Mouse (Mus musculus): ENCODE measurements around the gene Tgm2. TPM values are rescaled to one million over a fixed set of nuclear protein-coding genes. Genes with fewer than 3 reads are reported as not detected.

Gene Tgm2
- polyA plus RNA-seq, 1 experiment from 2014 or later = 123 TPM

- Histone ChIP-seq H3K9ac (ENCODE audit: low read length) (no peak overlapping the region), H3K4me1 (ENCODE audit: control insufficient read depth, insufficient read depth, low read length) (peaks cover 16% of the 10 kb centered on the region), H3K27me3 (ENCODE audit: control insufficient read depth, insufficient read depth, low read length) (no peaks in the 10 kb centered on the region), H3K36me3 (ENCODE audit: control insufficient read depth, insufficient read depth, low read length) (no peaks in the 10 kb centered on the region), H3K9me3 (replicated peaks; ENCODE audit: control insufficient read depth, low read length) (0 out of 2 replicates have a peak, but pooled peaks cover 3% of the 10 kb centered on the region), H3K4me2 (ENCODE audit: low read depth, low read length) (no peak overlapping the region), H3K4me3 (replicated peaks; ENCODE audit: low read length) (no peak overlapping the region), H3K27ac (ENCODE audit: low read length) (no peak overlapping the region)
- ATAC-seq (ENCODE audit: insufficient read depth, low FRiP score) = no peak
- WGBS = 49% methylated on average over 9 of the region's 9 CpGs
These were observed 34.6 kb upstream of the Tgm2 start for GRCm38 (mm10) chr2:158180797-158181196.

DNA sequence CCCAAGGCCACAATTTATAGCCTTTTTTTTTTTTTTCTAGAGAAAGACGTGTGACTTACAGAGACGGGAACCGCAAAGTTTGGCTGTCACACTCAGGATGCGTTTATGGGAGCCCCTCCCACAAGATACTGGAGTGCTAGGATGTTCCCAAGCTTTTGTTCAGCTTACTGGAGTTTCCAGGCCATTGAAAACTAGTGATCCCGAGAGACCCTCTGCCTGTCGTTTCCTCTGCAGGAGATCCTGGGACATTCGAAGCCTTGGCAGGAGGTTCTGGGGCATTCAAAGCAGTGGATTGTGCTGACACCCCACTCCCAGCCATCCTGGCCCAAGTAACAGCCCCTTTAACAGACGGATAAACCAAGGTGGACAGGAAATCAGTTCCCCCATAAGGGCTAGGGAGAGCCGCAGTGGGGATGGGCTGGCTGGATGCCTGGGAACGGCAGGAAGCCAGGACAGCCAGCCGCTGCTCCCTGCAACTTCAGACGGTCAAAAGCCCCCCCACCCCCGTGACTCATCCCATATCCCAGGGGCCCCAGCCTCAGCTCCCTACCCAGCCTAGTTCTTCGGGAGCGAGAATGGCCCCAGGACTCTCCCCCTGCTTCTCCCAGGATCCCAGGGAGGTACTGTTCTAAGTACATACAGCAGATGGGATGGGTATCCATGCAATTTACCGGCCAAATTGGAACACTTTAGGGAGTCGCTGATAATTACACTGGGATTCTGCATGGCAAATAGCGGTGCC is 33.3 kb upstream of the Tgm2 start:
- Histone ChIP-seq H3K4me1 (ENCODE audit: control insufficient read depth, insufficient read depth, low read length) (peaks cover 16% of the 10 kb centered on the region), H3K36me3 (ENCODE audit: control insufficient read depth, insufficient read depth, low read length) (no peaks in the 10 kb centered on the region), H3K9me3 (replicated peaks; ENCODE audit: control insufficient read depth, low read length) (0 out of 2 replicates have a peak, but pooled peaks cover 3% of the 10 kb centered on the region), H3K9ac (ENCODE audit: low read length) (peak overlapping the region; percentile 59), H3K4me2 (ENCODE audit: low read depth, low read length) (peak overlapping the region; percentile 55), H3K4me3 (replicated peaks; ENCODE audit: low read length) (peak overlapping the region; percentile 38), H3K27me3 (ENCODE audit: control insufficient read depth, insufficient read depth, low read length) (no peaks in the 10 kb centered on the region), H3K27ac (ENCODE audit: low read length) (peak overlapping the region; percentile 74)
- peak; percentile 51 for ATAC-seq (ENCODE audit: insufficient read depth, low FRiP score)
- 19% methylated on average over 18 of the region's 18 CpGs for WGBS

DNA sequence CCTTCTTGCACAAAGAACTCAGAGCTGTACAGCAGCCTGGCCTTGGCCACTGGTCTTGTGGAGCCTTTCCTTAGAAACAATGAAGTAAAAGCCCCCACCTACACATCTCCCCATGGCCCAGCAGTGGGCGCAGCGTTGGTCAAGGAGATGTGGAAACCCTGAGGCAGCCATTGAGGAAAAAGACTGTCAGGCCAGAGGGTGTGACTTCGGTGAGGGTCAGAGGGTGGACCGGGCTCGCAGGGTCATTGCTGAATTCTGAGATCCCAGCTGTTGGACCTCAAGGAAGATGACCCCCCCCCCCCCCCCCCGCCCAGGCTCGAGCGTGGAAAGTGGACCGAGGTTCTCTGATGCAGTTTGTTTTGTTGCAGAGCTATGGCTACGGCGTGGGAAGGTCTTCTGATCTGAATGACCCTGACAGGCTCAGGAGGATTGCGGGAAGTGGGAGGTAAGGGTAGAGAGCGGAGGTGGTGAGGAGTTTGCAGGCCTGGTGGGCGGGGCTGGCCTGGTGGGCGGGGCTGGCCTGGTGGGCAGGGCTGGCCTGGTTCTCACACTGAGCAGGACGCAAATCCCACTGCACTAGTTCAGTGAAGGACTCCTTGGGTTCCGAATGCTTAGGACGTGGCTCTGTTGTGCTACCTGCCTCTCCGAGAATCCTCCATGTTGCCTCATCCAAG is 32.6 kb upstream of the Tgm2 start:
- peak overlapping the region; percentile 59 for H3K9ac ChIP-seq (ENCODE audit: low read length)
- ATAC-seq (ENCODE audit: insufficient read depth, low FRiP score) = peak; percentile 87
- WGBS = 7% methylated on average over 18 of the region's 19 CpGs

GRCm38 (mm10) chr2:158178139-158178538 is 31.9 kb upstream of the Tgm2 start:
- H3K27me3 ChIP-seq (ENCODE audit: control insufficient read depth, insufficient read depth, low read length) = no peaks in the 10 kb centered on the region
- WGBS = 72% methylated on average over 4 of the region's 4 CpGs
- H3K4me2 ChIP-seq (ENCODE audit: low read depth, low read length) = no peak overlapping the region
- H3K4me3 ChIP-seq (replicated peaks; ENCODE audit: low read length) = no peak overlapping the region
- peaks cover 16% of the 10 kb centered on the region for H3K4me1 ChIP-seq (ENCODE audit: control insufficient read depth, insufficient read depth, low read length)
- H3K9me3 ChIP-seq (replicated peaks; ENCODE audit: control insufficient read depth, low read length) = 0 out of 2 replicates have a peak, but pooled peaks cover 3% of the 10 kb centered on the region
- no peak overlapping the region for H3K9ac ChIP-seq (ENCODE audit: low read length)
- no peaks in the 10 kb centered on the region for H3K36me3 ChIP-seq (ENCODE audit: control insufficient read depth, insufficient read depth, low read length)
- 0 out of 2 replicates have a peak overlapping the region, but pooled peaks have one; percentile 74 for H3K27ac ChIP-seq (ENCODE audit: low read length)
- ATAC-seq (ENCODE audit: insufficient read depth, low FRiP score) = no peak

More for the DNA sequence above, 32.6 kb upstream of the Tgm2 start:
- H3K36me3 ChIP-seq (ENCODE audit: control insufficient read depth, insufficient read depth, low read length) = no peaks in the 10 kb centered on the region
- H3K4me3 ChIP-seq (replicated peaks; ENCODE audit: low read length) = peak overlapping the region; percentile 38
- H3K27me3 ChIP-seq (ENCODE audit: control insufficient read depth, insufficient read depth, low read length) = no peaks in the 10 kb centered on the region
- H3K27ac ChIP-seq (ENCODE audit: low read length) = peak overlapping the region; percentile 74
- H3K4me1 ChIP-seq (ENCODE audit: control insufficient read depth, insufficient read depth, low read length) = peaks cover 16% of the 10 kb centered on the region
- peak overlapping the region; percentile 55 for H3K4me2 ChIP-seq (ENCODE audit: low read depth, low read length)
- H3K9me3 ChIP-seq (replicated peaks; ENCODE audit: control insufficient read depth, low read length) = 0 out of 2 replicates have a peak, but pooled peaks cover 3% of the 10 kb centered on the region

DNA sequence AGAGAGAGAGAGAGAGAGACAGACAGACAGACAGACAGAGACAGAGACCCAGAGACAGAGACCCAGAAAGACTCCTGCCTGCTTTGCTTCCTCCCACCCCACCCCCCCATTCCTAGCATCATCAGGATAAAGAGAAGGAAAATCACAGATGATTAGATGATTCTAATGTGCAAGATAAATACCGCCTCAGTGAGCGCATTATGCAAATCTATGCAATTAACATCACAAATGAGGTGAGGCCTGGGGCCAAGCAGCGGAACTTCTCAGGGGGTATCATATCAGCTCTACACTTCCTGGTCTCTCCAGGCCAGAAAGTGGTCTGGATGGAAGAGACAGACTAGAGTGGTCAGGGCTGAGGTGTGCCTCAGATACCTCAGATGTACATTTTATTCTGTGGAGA is 31.3 kb upstream of the Tgm2 start:
- Histone ChIP-seq H3K27me3 (ENCODE audit: control insufficient read depth, insufficient read depth, low read length) (no peaks in the 10 kb centered on the region), H3K4me2 (ENCODE audit: low read depth, low read length) (no peak overlapping the region), H3K36me3 (ENCODE audit: control insufficient read depth, insufficient read depth, low read length) (no peaks in the 10 kb centered on the region), H3K4me3 (replicated peaks; ENCODE audit: low read length) (no peak overlapping the region), H3K27ac (ENCODE audit: low read length) (no peak overlapping the region), H3K9me3 (replicated peaks; ENCODE audit: control insufficient read depth, low read length) (0 out of 2 replicates have a peak, but pooled peaks cover 3% of the 10 kb centered on the region), H3K4me1 (ENCODE audit: control insufficient read depth, insufficient read depth, low read length) (peaks cover 16% of the 10 kb centered on the region), H3K9ac (ENCODE audit: low read length) (no peak overlapping the region)
- WGBS = 87% methylated on average over 3 of the region's 3 CpGs
- no peak for ATAC-seq (ENCODE audit: insufficient read depth, low FRiP score)

- no peaks in the 10 kb centered on the region for H3K27me3 ChIP-seq (ENCODE audit: control insufficient read depth, insufficient read depth, low read length)
- H3K27ac ChIP-seq (ENCODE audit: low read length) = no peak overlapping the region
- no peak for ATAC-seq (ENCODE audit: insufficient read depth, low FRiP score)
- H3K9me3 ChIP-seq (replicated peaks; ENCODE audit: control insufficient read depth, low read length) = 0 out of 2 replicates have a peak, but pooled peaks cover 3% of the 10 kb centered on the region
- H3K4me1 ChIP-seq (ENCODE audit: control insufficient read depth, insufficient read depth, low read length) = peaks cover 16% of the 10 kb centered on the region
- no peak overlapping the region for H3K4me2 ChIP-seq (ENCODE audit: low read depth, low read length)
- no peaks in the 10 kb centered on the region for H3K36me3 ChIP-seq (ENCODE audit: control insufficient read depth, insufficient read depth, low read length)
- no peak overlapping the region for H3K9ac ChIP-seq (ENCODE audit: low read length)
- WGBS = 93% methylated on average over 9 of the region's 9 CpGs
- H3K4me3 ChIP-seq (replicated peaks; ENCODE audit: low read length) = no peak overlapping the region
These were observed 30.5 kb upstream of the Tgm2 start for GRCm38 (mm10) chr2:158176763-158177162.

- H3K4me2 ChIP-seq (ENCODE audit: low read depth, low read length) = no peak overlapping the region
- H3K36me3 ChIP-seq (ENCODE audit: control insufficient read depth, insufficient read depth, low read length) = no peaks in the 10 kb centered on the region
- WGBS = 55% methylated on average over 3 of the region's 3 CpGs
- peaks cover 16% of the 10 kb centered on the region for H3K4me1 ChIP-seq (ENCODE audit: control insufficient read depth, insufficient read depth, low read length)
- H3K27me3 ChIP-seq (ENCODE audit: control insufficient read depth, insufficient read depth, low read length) = no peaks in the 10 kb centered on the region
- H3K9ac ChIP-seq (ENCODE audit: low read length) = no peak overlapping the region
- no peaks in the 10 kb centered on the region for H3K9me3 ChIP-seq (replicated peaks; ENCODE audit: control insufficient read depth, low read length)
- ATAC-seq (ENCODE audit: insufficient read depth, low FRiP score) = no peak
- no peak overlapping the region for H3K4me3 ChIP-seq (replicated peaks; ENCODE audit: low read length)
- H3K27ac ChIP-seq (ENCODE audit: low read length) = no peak overlapping the region
These were observed 29.2 kb upstream of the Tgm2 start for GRCm38 (mm10) chr2:158175433-158175832.

- 82% methylated on average over 15 of the region's 15 CpGs for WGBS
- no peaks in the 10 kb centered on the region for H3K9me3 ChIP-seq (replicated peaks; ENCODE audit: control insufficient read depth, low read length)
- peaks cover 14% of the 10 kb centered on the region for H3K4me1 ChIP-seq (ENCODE audit: control insufficient read depth, insufficient read depth, low read length)
- no peak overlapping the region for H3K27ac ChIP-seq (ENCODE audit: low read length)
- no peaks in the 10 kb centered on the region for H3K27me3 ChIP-seq (ENCODE audit: control insufficient read depth, insufficient read depth, low read length)
- H3K36me3 ChIP-seq (ENCODE audit: control insufficient read depth, insufficient read depth, low read length) = no peaks in the 10 kb centered on the region
- H3K4me3 ChIP-seq (replicated peaks; ENCODE audit: low read length) = no peak overlapping the region
- H3K4me2 ChIP-seq (ENCODE audit: low read depth, low read length) = no peak overlapping the region
- no peak for ATAC-seq (ENCODE audit: insufficient read depth, low FRiP score)
- H3K9ac ChIP-seq (ENCODE audit: low read length) = no peak overlapping the region
These were observed 28.7 kb upstream of the Tgm2 start for GRCm38 (mm10) chr2:158174958-158175357.

GRCm38 (mm10) chr2:158174438-158174837 is 28.2 kb upstream of the Tgm2 start:
- H3K4me2 ChIP-seq (ENCODE audit: low read depth, low read length) = no peak overlapping the region
- H3K9ac ChIP-seq (ENCODE audit: low read length) = no peak overlapping the region
- WGBS = 73% methylated on average over 5 of the region's 5 CpGs
- no peaks in the 10 kb centered on the region for H3K27me3 ChIP-seq (ENCODE audit: control insufficient read depth, insufficient read depth, low read length)
- no peak for ATAC-seq (ENCODE audit: insufficient read depth, low FRiP score)
- no peak overlapping the region for H3K4me3 ChIP-seq (replicated peaks; ENCODE audit: low read length)
- peaks cover 9% of the 10 kb centered on the region for H3K4me1 ChIP-seq (ENCODE audit: control insufficient read depth, insufficient read depth, low read length)
- no peaks in the 10 kb centered on the region for H3K9me3 ChIP-seq (replicated peaks; ENCODE audit: control insufficient read depth, low read length)
- no peak overlapping the region for H3K27ac ChIP-seq (ENCODE audit: low read length)
- no peaks in the 10 kb centered on the region for H3K36me3 ChIP-seq (ENCODE audit: control insufficient read depth, insufficient read depth, low read length)

All from stomach, embryonic 16.5 days (tissue).